Mouse (Mus musculus): Measurements from ENCODE around the gene Adgrf3.

- no peak for TF ChIP-seq CTCF (IDR thresholded peaks at IDR 0.05; ENCODE audit: low read depth)
- TF ChIP-seq EP300 (IDR thresholded peaks at IDR 0.05; ENCODE audit: low read depth): no peak
Observed at GRCm38 (mm10) chr5:30198257-30198656, 7.3 kb downstream of the Adgrf3 start.

Measured in heart, postnatal 0 days (tissue).